Mouse (Mus musculus): ENCODE measurements around the gene Phgr1.

DNA sequence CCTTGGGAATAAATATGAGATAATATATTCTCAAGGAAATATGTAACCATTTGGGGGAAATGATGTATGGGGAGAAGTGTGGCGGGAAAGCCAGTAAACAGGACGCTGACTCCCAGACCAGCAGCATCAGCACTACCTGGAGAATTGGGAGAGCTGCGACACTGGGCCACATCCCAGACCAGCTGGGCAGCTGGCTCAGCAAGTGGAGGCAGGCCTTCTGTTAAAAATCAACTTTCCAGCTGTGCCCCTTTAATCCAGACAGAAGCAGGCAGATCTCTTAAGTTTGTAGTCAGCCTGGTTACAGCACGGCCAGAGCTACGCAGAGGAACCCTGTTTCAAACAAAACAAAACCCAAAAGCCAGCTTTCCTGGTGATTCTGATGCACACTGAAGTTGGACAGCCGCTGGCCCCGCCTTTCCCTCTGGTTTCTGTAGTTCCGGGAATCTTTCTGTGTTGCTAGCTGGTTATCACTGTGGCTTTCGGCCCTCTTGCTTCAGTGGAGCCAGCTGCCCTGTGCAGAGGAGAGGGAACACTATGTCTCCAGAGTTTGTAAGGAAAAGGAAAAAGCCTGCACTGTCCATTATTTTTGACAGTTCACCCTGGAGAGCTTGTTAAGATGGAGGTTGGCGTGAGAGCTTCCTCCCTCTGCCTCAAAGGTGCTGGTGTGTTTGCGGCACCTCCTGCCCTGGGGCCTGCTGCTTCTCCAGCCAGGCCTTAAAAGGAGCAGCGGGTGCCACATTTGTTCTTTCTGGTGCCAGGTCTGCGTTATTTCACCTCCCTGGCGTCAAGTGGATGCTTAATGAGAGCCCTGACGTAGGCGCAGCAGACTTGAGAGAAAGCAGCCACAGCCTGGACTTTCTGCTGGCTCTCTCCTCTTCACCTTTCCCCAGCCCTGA is 20.4 kb upstream of the Phgr1 start:
- no peak for TF ChIP-seq CTCF (IDR thresholded peaks at IDR 0.05; ENCODE audit: low read depth)
- TF ChIP-seq EP300 (IDR thresholded peaks at IDR 0.05; ENCODE audit: low read depth), result no peak

Data from liver, postnatal 0 days (tissue).